Mouse (Mus musculus) hindbrain, embryonic 14.5 days (tissue): ENCODE results near the gene Exoc4. TPM values are rescaled to one million over a fixed set of nuclear protein-coding genes. Genes with fewer than 3 reads are reported as not detected.
A peak's percentile ranks its signal among the peaks of the same experiment; 100 is the strongest.

Source experiments
- ATAC-seq: fragments of 200-750 bp; cut with Nextera tagmentation; 2 replicates; pipeline ENCODE4 v1.8.0; 2017; ENCODE audit warnings: moderate number of reproducible peaks, mild to moderate bottlenecking, moderate TSS enrichment, moderate library complexity; ENCODE audit not compliant: low FRiP score
- DNase-seq: peaks from one replicate; pipeline ENCODE4 v3.0.0-alpha.2; 2015; ENCODE audit warnings: low spot score
- H3K27ac ChIP-seq: fragments of 300-500 bp; sonication (generic); 2 replicates; pipeline ENCODE4 v1.5.1; 2014; ENCODE audit warnings: mild to moderate bottlenecking, moderate library complexity
- H3K27me3 ChIP-seq: fragments of 300-500 bp; sonication (generic); 2 replicates; pipeline ENCODE4 v1.6.1; 2014; ENCODE audit warnings: mild to moderate bottlenecking, low read length, mixed read lengths; ENCODE audit not compliant: control insufficient read depth, insufficient read depth
- H3K36me3 ChIP-seq: fragments of 300-500 bp; sonication (generic); replicated peaks from 2 replicates; pipeline ENCODE4 v1.6.1; 2014; ENCODE audit not compliant: control insufficient read depth, insufficient read depth
- H3K4me1 ChIP-seq: fragments of 300-500 bp; sonication (generic); replicated peaks from 2 replicates; pipeline ENCODE4 v1.6.1; 2014; ENCODE audit warnings: antibody characterized with exemption, low read length, mixed read lengths; ENCODE audit not compliant: control insufficient read depth, insufficient read depth
- H3K4me2 ChIP-seq: fragments of 300-500 bp; sonication (generic); replicated peaks from 2 replicates; pipeline ENCODE4 v1.6.1; 2014; ENCODE audit warnings: mild to moderate bottlenecking, moderate library complexity
- H3K4me3 ChIP-seq: fragments of 300-500 bp; sonication (generic); replicated peaks from 2 replicates; pipeline ENCODE4 v1.5.1; 2014; ENCODE audit warnings: mild to moderate bottlenecking, low read length
- H3K9ac ChIP-seq: fragments of 300-500 bp; sonication (generic); 2 replicates; pipeline ENCODE4 v1.6.1; 2014
- H3K9me3 ChIP-seq: fragments of 300-500 bp; sonication (generic); 2 replicates; pipeline ENCODE4 v1.6.1; 2016; ENCODE audit warnings: low read length; ENCODE audit not compliant: control insufficient read depth
- WGBS: fragments of 180-500 bp; shearing (Covaris S2); extraction: QIAGEN DNeasy Blood & Tissue Kit; methylation state at CpG from one replicate; pipeline ENCODE4 v1.1.7; 2014; 5-methylcytosine and 5-hydroxymethylcytosine counted together
- polyA plus RNA-seq: library from polyadenylated mRNA; unstranded; fragments of >200 nt; fragmentation: Nextera tagmentation; extraction: Ambion mirVana; gene quantifications from 2 replicates; pipeline ENCODE4 v1.2.1, GENCODE M21; 2014

Gene Exoc4
- polyA plus RNA-seq, 1 experiment from 2014 or later = 34.7 TPM

DNA sequence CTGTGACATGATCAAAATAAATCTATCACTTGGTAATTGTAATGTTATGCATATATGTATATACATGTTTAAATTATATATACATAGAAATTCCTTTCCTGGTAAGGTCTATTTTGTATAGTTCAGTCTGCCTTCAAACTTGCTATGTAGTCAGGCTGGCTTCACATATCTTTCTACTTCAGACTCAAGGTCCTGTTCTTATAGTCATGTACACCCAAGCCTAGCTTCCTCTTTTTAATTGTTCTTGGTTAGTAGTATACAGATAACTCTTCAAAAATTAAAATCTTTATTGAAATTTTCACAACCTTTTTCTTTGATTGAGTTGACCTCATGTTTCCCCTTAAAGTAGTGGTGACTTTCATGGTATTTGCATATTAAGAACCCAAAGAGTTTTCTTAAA, 176.1 kb downstream of the Exoc4 start:
- Histone ChIP-seq H3K9ac (no peak overlapping the region), H3K27ac (no peak overlapping the region), H3K9me3 (no peaks in the 10 kb centered on the region), H3K27me3 (no peaks in the 10 kb centered on the region), H3K4me3 (no peak overlapping the region), H3K4me2 (no peak overlapping the region), H3K4me1 (no peaks in the 10 kb centered on the region), H3K36me3 (no peaks in the 10 kb centered on the region)
- ATAC-seq (no peak), DNase-seq (no peak)

- no peak overlapping the region for H3K4me3 ChIP-seq
- no peaks in the 10 kb centered on the region for H3K27me3 ChIP-seq
- H3K4me1 ChIP-seq = 0 out of 2 replicates have a peak, but pooled peaks cover 7% of the 10 kb centered on the region
- H3K9ac ChIP-seq = no peak overlapping the region
- WGBS = 32% methylated on average over 4 of the region's 4 CpGs
- H3K27ac ChIP-seq = peak overlapping the region; percentile 63; the same call in 1 of the 2 replicates
- H3K9me3 ChIP-seq = no peaks in the 10 kb centered on the region
- no peaks in the 10 kb centered on the region for H3K36me3 ChIP-seq
- DNase-seq (peak; percentile 70), ATAC-seq (no peak; the same call in 1 of the 2 replicates)
- H3K4me2 ChIP-seq = no peak overlapping the region
These were observed 182.4 kb downstream of the Exoc4 start for GRCm38 (mm10) chr6:33431207-33431787.

GRCm38 (mm10) chr6:33440508-33440907, 191.6 kb downstream of the Exoc4 start:
- Histone ChIP-seq H3K4me2 (no peak overlapping the region), H3K4me1 (no peaks in the 10 kb centered on the region), H3K27me3 (no peaks in the 10 kb centered on the region), H3K4me3 (no peak overlapping the region), H3K9me3 (no peaks in the 10 kb centered on the region), H3K9ac (no peak overlapping the region), H3K36me3 (no peaks in the 10 kb centered on the region), H3K27ac (no peak overlapping the region)
- ATAC-seq = no peak
- DNase-seq = no peak
- 81% methylated on average over 1 of the region's 1 CpGs for WGBS

DNA sequence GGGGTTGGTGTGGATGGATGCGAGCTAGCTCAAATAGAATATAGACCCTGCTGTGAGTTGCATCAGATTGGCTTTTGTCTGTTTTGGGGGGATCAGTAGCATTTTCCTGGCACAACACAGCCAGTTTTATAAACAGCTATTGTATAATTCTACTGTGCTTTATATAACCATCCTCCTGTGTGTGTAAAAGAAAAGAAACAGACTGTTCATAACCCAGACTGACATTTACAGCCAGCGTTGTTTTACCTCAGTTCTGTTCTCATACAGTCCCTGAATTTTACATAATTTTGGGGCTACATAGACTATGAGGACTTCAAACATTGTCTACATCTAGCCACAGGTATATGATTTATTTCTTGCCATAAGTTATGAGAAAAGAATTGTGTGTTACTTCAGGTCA, 204.9 kb downstream of the Exoc4 start:
- H3K4me2 ChIP-seq = no peak overlapping the region
- peaks cover 5% of the 10 kb centered on the region; the same call in 1 of the 2 replicates for H3K4me1 ChIP-seq
- no peak overlapping the region for H3K9ac ChIP-seq
- ATAC-seq = no peak
- H3K4me3 ChIP-seq = no peak overlapping the region
- no peak for DNase-seq
- H3K36me3 ChIP-seq = no peaks in the 10 kb centered on the region
- no peak overlapping the region for H3K27ac ChIP-seq
- no peaks in the 10 kb centered on the region for H3K9me3 ChIP-seq
- 75% methylated on average over 2 of the region's 2 CpGs for WGBS
- no peaks in the 10 kb centered on the region for H3K27me3 ChIP-seq

GRCm38 (mm10) chr6:33454354-33454753, 205.5 kb downstream of the Exoc4 start:
- Histone ChIP-seq H3K9me3 (no peaks in the 10 kb centered on the region), H3K9ac (no peak overlapping the region), H3K4me2 (no peak overlapping the region), H3K27ac (no peak overlapping the region), H3K4me3 (no peak overlapping the region), H3K4me1 (peaks cover 5% of the 10 kb centered on the region; the same call in 1 of the 2 replicates), H3K36me3 (no peaks in the 10 kb centered on the region), H3K27me3 (no peaks in the 10 kb centered on the region)
- 37% methylated on average over 2 of the region's 2 CpGs for WGBS
- ATAC-seq = no peak
- no peak for DNase-seq

GRCm38 (mm10) chr6:33455238-33455637, 206.4 kb downstream of the Exoc4 start:
- WGBS = 45% methylated on average over 1 of the region's 1 CpGs
- H3K27me3 ChIP-seq = no peaks in the 10 kb centered on the region
- no peak for DNase-seq

GRCm38 (mm10) chr6:33464862-33465261, 216.0 kb downstream of the Exoc4 start:
- 56% methylated on average over 3 of the region's 3 CpGs for WGBS
- Histone ChIP-seq H3K4me3 (no peak overlapping the region), H3K9ac (no peak overlapping the region), H3K4me2 (no peak overlapping the region), H3K27me3 (no peaks in the 10 kb centered on the region), H3K27ac (peak overlapping the region; percentile 72), H3K4me1 (peaks cover 9% of the 10 kb centered on the region; the same call in 1 of the 2 replicates), H3K36me3 (no peaks in the 10 kb centered on the region), H3K9me3 (no peaks in the 10 kb centered on the region)
- ATAC-seq = no peak
- DNase-seq = no peak

More at GRCm38 (mm10) chr6:33455238-33455637, 206.4 kb downstream of the Exoc4 start:
- H3K9me3 ChIP-seq = no peaks in the 10 kb centered on the region
- H3K4me1 ChIP-seq = peaks cover 5% of the 10 kb centered on the region; the same call in 1 of the 2 replicates
- H3K27ac ChIP-seq = no peak overlapping the region
- no peak overlapping the region for H3K4me3 ChIP-seq
- no peak overlapping the region for H3K4me2 ChIP-seq
- H3K36me3 ChIP-seq = no peaks in the 10 kb centered on the region
- no peak for ATAC-seq
- H3K9ac ChIP-seq = no peak overlapping the region

DNA sequence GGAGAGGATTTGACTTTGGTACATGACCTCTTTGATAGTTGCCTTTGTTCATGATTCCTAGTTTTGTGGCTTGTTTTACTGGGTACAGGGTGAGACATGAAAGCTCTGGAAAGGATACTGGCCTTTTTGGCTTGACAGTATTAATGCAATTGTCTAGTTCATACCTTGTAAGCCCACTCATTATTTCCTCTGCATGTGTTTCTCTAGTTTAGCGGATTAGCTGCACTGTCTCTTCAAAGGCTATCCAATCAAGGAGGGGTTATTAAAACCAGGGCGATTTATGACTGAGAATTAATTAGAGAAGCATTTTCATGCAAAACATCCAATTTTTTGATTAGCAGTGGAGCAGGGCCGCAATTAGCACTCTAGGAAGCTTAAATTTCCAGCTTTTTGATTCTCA, 216.5 kb downstream of the Exoc4 start:
- Histone ChIP-seq H3K27me3 (no peaks in the 10 kb centered on the region), H3K9ac (no peak overlapping the region), H3K9me3 (no peaks in the 10 kb centered on the region), H3K4me2 (no peak overlapping the region), H3K4me3 (no peak overlapping the region), H3K4me1 (peaks cover 9% of the 10 kb centered on the region; the same call in 1 of the 2 replicates), H3K36me3 (no peaks in the 10 kb centered on the region), H3K27ac (peak overlapping the region; percentile 72)
- DNase-seq (no peak), ATAC-seq (no peak)
- WGBS = 44% methylated on average over 3 of the region's 3 CpGs

DNA sequence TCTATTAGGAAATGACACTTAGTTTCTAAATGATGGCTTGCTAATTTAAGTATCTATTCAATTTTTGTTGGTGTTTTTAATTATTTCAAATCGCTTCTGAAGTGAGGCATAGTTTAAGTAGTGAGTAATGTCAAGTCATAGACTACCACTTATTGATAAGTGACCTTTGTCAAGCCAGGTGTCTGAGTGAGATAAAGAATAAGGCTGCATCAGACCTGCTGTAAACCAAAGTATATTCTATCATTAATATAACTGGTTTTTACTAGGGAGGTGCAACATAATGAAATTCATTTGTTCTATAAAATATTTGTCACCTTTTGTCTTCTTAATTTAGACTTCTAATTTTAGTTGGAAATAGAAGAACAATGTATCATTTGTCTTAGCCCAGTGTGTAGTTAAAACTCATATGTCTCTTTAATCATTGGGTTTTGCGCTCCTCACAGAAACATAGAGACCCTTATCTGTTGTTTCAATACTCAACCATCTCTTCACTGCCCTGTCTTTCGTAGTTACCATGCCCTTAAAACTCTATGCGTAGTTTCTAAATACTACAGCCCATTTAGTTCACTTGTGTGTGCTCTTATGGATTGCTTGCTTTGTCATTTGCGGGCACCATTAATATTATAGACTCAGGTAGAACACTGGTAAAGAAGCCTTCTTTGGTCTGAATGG, 217.4 kb downstream of the Exoc4 start:
- 91% methylated on average over 5 of the region's 5 CpGs for WGBS
- DNase-seq (no peak), ATAC-seq (no peak)
- Histone ChIP-seq H3K4me3 (no peak overlapping the region), H3K27ac (no peak overlapping the region), H3K4me2 (no peak overlapping the region), H3K36me3 (no peaks in the 10 kb centered on the region), H3K9me3 (no peaks in the 10 kb centered on the region), H3K9ac (no peak overlapping the region), H3K4me1 (peaks cover 9% of the 10 kb centered on the region; the same call in 1 of the 2 replicates), H3K27me3 (no peaks in the 10 kb centered on the region)
